Mouse (Mus musculus) adrenal gland, postnatal 36 days (tissue): Measurements from ENCODE around the gene Srpk1. TPM values are rescaled to one million over a fixed set of nuclear protein-coding genes. Genes with fewer than 3 reads are reported as not detected.

ENCODE experiments used
- DNase-seq, 2 experiments: peaks; one replicate each; pipeline ENCODE4 v3.0.0; 2021; ENCODE audit warnings: mixed read lengths in 1 of 2
- long read RNA-seq, 2 experiments: library from polyadenylated mRNA; stranded (forward); transcript quantifications; one replicate each; pipeline ENCODE4 v2.0.0; 2021; ENCODE audit warnings: borderline sequencing depth in 2 of 2
- total RNA-seq, 2 experiments: library from RNA; stranded (reverse); gene quantifications; 2 replicates each; pipeline ENCODE4 v1.2.3; 2021

The Srpk1 gene
- total RNA-seq = 10 to 100 TPM; 57.6 to 69.1 TPM
- long read RNA-seq, experiment 1, full-length matches to known transcripts = 30 of 43 reads
- long read RNA-seq, experiment 1, partial matches to known transcripts = 8 of 43 reads
- long read RNA-seq, experiment 1, other reads (novel, unspliced or antisense) = 5 of 43 reads
- long read RNA-seq, experiment 2, full-length matches to known transcripts = 6 of 9 reads
- long read RNA-seq, experiment 2, partial matches to known transcripts = 1 of 9 reads
- long read RNA-seq, experiment 2, other reads (novel, unspliced or antisense) = 2 of 9 reads

DNA sequence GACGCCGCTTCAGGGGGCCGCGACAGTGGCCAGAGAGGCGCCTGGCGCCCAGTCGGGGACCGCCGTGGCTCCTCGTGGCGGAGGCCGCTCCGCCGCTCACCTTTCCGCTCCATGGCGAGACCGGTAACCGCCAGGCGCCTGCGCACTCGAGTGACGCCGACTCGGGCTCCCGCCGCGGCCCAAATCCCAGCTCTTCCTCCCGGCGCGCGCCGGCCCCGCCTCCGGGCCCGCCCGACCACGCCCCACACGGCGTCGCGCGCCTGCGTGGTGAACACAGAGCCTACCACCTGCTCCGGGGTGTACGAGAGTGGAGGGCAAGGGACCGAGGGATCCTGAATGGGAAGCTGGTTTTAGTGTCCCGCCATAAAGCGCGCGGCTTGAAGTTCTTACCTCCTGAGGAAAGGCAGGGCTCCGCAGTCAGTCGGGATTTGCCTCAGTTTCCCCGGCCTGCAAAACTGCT lies at the start of gene Srpk1:
Gene Srpk1 (minus strand): TSS at position 410 of the 460 bp plus-strand sequence.
- DNase-seq = peak; percentile 95 to 96

DNA sequence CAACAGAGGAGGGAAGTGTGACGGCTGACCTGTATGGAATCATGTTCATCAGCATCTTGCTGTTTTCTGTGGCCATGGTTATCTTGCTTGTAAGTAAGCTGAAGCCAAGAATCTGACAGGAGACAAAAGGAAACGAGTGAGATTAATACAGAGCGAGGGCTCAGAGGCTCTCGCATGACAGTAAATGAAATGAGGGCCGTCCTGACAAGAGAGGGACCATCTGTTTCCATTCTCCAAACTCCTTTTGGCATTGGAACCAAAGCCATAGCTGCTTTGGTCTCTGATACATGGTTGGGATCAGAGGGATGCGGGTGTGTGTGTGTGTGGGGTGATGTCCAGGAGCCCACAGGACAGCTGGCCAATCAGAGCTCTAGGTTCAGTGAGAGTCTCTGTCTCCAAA lies 37.1 kb upstream of the Srpk1 start:
- no peak for DNase-seq

DNA sequence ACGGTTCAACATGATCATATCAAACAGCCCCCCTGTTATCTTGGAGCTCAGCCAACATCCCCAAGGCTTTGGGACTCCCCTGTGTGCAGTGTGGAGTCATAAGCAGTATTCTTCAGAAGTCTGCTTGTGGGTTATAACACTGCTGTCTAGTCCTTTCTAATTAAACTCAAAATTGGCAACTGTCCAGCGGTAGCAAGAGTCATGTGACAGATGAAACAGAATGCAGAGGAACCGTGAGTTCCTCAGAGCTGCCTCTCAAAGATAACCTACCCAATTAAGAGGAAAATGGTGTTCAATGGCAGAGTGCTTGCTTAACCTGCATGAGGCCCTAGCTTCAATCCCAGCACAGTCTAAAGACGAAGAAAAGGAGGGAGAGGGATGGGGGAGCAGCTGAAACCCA lies 35.4 kb upstream of the Srpk1 start:
- DNase-seq = no peak

DNA sequence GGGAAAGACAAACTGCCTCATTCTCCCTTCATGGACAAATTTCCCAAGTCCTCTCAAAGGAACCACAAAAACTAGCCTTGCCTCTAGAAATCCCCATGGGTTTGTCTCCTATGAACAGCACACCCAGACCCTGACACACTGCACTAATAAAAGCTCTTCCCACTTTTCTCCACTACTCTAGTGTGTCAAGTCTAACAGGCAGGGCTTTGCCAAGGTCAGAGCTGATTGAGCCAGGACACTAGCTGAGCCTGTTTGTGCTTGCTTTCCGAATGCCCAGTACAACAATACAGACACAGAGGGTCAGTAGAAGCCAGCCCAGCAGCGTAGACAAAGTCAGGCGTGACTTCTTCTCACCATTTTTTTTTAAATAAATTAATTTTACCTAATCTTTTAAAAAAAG lies 27.8 kb upstream of the Srpk1 start:
- DNase-seq = peak in 1 of 2 experiments; percentile 16

DNA sequence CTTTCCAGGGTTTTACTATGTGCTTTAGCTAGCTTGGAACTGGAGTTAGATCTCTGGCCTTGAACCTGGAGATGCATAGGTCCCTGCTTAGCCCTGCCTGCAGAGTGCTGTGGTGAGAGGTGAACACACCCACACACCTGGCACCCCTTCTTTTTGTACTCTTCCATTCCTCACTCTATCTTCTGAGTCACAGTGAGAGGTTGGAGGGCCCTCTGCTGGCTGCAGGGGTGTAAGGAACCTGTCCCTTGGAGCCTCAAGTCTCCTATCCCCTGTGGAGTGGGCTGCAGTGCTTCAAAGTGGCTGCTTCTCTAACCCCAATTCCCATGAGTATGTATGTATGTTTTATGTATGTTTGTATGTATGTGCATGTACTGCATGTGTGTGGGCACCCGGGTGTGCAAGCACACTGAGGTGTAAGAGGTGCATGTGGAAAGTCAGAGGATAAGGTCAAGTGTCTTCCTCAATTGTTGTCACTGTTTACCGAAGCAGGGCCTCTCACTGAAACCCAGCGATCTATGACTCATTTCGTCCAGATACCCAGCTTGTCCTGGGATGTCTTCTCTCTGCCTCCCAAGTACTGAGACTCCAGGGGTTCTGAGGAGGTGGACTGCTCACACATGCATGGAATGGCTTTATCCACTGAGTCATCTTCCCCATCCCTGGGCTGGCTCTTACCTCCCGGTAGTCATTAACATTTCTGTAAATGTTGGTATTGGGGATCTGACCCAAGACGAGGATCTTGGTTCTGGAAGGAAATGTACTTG lies 26.3 kb upstream of the Srpk1 start:
- peak; percentile 48 to 61 for DNase-seq

DNA sequence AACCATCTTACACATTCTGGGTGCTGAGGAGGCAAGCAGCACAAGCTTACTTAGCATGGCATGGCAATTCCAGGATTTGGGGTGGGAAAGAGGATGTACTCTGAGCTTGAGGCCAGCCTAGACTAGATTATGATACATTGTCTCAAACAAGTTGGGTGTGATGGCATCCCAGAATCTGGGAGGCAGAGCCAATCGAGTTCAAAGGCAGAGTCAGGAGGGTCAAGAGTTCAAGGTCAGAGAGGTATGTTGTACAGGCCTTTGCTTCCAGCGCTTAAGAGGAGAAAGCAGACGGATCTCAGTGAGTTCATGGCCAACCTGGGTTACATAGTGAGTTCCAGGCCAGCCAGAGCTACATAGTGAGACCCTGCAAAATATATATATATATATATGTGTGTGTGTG lies 23.7 kb upstream of the Srpk1 start:
- DNase-seq = no peak

DNA sequence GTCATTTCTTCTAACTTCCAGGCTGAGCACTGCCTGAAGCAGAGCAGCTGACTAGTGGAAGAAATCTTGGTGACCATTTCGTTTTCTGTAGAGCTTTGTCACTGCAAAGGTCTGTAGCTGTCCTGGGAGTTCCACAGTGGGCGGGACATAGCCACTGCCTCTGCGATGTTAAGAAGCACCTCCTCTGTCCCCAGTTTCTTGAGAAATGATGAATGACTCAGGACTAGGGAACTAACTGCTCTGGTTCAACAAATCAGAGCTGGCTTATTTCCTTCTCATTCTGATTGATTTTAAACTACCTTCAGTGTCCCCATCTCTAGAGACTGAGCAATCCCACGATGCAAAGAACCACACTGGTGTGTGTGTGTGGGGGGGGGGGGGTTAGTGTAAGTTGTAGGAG lies 21.6 kb upstream of the Srpk1 start:
- no peak for DNase-seq

DNA sequence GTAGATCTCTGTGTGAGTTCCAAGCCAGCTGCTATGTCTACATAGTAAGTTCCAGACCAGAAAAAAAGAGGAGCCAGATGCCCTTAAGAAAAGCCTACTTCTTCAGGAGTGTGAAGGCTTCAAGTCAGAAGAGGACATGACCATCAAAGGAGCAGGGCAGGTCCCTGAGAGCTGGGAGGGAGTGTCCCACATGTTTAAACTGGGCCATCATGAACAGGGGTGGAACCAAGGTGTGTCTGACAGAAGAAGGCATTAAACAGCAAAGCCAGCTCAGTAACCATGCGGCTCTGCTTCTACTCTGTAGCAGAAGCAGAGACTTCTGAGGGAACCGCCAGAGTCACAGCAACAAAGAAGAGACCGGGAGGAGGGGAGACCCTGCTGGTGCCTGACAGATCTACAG lies 21.2 kb upstream of the Srpk1 start:
- no peak for DNase-seq

DNA sequence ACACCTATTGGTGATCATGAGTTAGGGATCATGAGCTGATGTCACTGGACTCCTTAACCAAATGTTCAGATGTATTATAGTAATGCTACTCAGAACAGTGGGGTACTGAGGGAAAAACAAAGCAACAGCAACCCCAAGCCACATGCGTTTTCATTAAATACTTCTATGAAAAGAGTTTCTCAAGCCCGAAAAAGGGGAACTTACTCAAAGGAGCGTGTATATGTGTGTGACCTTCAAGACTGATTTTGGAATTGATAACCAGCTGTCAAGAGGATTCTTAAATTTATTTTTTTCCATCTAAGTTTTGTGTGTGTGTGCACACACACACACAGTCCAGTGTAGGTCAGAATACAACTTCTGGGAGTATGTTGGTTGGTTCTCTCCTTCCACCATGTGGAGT lies 17.6 kb upstream of the Srpk1 start:
- no peak for DNase-seq

DNA sequence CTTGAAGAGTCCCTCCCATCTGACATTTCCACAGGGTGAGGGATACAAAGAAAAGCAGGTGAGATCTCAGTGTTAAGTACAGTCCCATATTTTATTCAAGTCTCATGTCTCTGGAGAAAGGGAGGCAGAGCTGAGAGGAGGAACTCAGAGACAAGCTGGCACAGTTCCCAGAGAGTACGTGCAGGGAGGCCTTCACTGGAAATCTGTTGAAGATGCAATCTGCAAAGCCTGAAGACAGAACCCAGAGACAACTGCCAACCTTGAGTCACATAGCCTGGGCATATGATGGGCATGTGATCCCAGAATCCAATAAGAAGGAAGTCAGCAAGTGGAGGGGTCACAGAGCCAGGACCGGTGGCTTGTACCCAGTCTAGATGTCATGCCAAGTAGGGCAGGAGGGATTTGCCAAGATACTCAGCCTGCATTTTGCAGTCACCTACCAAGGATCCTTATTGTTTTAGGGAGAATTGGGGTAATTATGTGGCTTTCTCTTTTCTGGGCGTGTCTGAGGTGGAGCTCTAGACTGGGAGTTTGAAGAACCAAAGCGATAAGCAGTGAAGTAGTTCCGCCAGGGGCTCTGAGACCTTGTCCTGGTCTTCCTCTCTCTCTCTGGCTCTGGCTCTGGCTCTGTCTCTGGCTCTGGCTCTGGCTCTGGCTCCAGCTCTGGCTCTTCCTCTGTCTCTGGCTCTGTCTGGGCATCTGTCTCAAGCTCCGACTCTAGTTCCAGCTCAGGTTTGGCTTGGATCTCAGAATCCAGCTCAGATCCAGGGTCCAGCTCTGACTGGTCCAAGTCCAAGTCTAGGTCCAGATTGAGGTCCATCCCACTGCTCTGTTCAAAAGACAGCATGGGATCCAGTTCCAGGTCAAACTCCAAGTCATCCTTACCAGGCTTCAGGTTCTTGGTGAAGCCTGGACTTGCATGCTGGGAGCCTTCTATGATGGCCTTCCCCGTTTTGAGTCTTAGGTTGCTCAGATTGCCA lies 15.5 kb upstream of the Srpk1 start:
- peak; percentile 10 to 50 for DNase-seq

DNA sequence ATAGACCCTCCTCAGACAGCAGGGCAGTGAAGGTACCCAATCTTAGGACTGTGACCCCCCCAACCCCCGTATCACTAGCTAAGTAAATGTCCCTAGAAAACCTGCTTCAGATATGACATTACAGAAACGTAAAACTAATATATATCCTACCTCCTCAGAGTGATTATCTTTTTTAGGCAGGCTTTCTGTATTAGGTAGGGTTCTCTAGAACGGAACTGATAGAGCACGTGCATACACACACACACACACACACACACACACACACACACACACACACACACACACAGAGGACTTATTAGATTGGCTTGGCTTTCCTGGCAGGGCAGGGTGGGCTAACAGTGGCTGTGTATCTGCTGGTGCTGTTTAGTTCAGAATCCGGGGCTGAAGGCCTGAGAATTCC lies 13.3 kb upstream of the Srpk1 start:
- DNase-seq = no peak

DNA sequence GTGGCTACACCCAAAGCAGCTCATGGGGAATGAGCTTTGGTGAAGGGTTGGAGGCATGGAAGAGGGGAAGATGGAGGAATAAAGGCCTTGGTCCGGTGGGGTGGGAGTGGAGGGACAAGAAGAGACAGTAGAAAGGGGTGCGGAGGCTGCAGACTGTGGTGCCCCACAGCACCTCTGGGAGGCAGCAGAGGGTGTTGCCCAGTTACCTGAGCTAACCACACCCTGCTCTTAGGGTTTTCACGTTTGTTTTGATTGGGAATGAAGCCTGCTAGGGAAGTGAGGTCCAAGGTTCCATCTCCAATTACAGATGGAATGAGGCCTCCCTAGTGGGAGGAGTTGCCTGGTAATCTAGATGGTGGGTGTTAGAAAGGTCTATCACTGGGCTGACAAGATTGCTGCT lies 6.6 kb upstream of the Srpk1 start:
- no peak for DNase-seq

DNA sequence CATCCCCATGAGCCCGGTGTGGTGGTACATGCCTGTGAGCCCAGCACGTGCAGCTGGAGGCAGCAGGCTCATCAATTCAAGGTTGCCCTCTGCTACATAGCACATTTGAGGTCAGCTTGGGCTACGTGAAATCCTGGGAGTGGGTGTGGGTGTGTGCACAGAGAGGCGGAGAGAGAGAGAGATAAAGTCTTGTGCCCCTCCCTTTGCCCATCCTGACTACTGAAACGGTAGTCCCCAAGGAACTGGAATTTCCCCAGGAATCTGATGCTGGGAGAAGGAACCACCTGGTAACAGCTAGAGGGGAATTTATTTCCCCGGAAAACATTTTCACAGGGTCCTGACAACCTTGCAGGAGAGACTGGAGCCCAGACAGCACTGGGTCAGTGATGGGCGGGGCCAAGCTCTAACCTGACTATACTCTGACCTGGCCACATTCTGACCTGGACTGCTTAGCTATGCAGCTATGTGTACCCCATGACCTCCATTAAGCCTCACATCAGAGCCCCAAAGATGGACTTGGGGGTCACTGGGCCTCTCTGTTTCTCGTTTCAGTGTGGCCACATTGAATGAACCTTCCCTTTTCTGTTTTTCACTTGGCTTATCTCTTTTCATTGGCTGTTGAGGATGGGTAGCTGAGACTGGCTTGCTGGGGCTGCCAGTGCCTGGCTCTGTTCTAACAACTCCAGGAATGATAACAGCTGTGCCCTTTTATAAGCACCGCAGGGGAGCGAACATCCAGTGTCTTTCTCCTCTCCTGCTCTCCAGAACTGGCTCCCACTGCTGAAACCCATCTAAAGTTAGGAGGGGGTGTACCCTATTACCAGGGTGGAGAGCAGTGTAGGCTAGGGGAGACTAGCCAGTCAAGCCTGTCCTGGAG lies 6.0 kb upstream of the Srpk1 start:
- DNase-seq = no peak

DNA sequence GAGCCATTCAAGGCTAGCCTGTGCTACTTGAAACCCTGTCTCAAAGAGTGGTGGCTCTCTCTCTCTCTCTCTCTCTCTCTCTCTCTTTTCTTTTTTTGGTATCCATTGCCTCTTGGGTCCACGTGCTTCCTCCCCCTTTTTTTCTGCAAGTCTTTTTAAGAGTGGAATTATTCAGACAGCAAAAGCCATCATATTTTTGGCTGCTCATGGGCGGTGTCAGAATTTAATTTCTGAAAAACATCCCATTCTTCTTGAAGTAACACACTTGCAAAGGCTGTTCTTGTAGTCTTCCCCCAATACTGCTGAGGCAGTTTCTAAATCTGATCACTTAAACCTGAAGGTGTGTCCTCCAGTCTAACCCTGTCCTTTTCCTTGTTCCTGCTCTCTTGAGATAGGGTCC lies 4.4 kb upstream of the Srpk1 start:
- no peak for DNase-seq

DNA sequence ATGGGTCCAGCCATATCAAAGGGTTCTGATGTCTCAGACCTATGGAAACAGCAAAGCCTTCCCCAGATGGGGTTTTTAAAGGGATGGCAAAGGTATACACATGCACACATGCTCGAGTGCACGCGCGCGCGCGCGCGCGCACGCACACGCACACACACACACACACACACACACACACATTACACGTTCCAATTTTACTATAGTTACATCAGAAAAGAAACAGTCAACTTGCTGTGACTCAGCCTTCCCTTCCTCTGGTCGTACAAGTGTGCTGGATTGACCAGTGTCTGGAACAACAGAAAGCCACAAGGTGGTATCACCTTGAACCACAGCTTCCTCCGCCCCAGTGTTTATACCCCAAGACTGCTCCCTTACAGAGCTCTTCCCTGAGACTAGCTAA lies 2.8 kb upstream of the Srpk1 start:
- DNase-seq = no peak

DNA sequence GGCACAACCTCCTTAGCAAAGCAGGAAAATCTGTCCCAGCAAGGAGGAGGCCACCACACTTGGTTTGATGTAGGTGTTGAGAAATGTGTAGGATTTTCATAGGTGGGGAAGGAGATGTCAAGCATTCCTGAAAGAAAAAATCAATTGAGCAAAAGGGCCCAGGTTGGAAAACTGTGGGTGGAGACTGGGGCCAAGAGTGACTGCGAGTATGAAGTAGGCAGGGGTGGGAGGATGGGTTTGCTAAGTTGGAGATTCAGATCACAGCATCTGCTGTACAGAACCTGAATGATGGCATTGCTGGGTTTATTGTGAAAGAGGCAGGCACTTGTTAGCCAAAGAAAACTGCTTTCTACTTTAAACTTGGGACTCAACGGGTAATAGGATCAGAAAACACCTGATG lies 2.3 kb upstream of the Srpk1 start:
- no peak for DNase-seq

DNA sequence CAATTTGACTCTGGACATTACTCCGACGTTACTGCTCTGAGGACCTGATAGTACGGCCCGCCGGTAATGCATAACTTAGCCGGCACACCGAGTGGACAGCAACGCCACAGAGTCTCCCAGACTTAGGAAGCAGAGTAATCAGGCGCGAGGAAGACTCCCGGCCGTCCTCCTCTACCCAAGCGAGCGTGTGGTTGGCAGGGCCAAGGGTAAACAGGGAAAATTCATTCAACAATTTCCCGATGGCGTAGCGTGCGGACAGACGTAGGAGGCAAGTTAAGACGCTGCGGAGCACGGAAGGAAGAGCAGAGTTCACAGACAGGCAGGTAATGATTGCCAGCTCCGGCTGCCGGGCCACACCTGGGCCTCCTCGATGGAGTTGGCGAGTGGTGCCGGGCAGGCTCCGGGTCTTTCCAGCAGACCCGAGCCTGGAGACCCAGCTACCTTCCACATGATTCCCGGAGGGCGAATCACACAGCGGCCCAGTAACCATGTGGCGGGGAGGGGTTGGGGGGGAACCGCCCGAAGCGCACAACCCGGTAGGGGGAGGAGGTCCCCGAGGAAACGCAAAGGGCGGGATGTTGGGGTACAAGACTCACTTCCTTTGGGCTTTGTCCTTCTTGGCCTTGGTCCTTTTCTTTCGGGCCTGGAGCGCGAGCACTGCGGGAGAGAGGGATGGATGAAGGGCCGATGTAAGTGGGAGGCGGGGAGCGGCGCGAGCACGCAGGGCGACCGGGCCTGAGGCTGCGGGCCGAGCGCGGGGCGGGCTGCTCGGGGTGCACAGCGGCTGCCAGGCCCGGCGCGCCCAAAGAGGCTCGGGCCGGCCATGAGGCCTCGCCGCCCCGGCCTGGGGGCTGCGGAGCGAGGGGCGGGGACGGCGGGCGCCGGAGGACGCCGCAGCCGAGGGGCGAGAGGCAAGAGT lies 869 bp downstream of the Srpk1 start:
- peak; percentile 69 to 76 for DNase-seq

DNA sequence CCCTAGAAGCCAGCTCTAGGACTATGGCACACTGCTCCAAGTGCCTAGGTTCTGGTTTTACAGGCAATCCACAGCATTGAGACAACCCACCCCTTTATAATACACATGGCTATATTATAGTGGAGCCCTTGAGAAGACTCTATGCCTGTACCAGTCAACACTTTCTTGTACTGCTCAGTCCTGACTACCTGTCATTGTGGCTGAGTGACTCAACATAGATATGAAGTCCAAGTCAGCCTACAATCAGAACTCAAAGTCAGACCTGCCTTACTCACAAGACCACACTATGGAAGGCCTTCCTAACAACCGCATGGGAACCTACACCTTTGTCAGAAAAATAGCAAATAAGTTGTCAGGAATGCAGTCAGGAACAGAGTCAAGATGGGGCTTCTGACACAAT lies 3.7 kb downstream of the Srpk1 start:
- no peak for DNase-seq

DNA sequence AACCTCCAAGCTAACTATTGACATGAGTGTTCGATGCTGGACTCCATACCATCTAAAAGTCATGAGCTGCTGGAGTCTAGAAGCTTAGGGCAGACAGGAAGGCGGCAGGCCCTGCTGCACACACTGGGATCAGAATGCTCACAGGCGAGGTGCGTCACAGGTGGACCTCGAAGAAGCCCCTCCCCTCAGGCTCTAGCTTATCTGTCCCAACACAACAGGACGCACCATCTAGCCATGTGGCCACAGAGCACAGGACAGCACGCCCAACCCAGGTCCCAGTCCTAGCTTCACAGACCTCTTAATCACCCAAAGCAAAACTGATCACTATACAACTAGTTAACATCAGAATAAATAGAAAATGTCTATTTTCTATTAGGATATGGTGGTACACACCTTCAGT lies 4.4 kb downstream of the Srpk1 start:
- DNase-seq = no peak

DNA sequence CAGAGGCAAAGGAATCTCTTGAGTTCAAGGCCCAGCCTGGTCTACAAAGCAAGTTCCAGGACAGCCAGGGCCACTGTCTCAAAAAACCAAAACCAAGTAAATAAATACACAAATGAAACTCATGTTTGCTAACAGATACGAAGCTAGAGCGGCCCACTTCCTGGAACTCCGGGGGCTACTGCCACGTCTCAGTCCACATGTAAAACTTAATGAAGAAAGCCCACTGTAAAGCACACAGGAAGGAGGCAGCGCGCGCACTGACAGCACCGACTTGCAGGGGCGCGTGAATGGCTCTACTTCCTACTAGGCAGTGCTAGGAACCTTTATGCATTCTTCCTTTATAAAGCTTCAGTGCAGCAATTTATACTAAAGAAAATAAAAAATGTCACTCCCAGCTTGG lies 4.9 kb downstream of the Srpk1 start:
- no peak for DNase-seq
